Mouse (Mus musculus): Measurements from ENCODE around the gene Zfp174.

GRCm38 (mm10) chr16:3895173-3895792, 48.2 kb downstream of the Zfp174 start:
- no peak for TF ChIP-seq POLR2A (IDR thresholded peaks at IDR 0.05; ENCODE audit: low read depth, low read length)
- no peak for TF ChIP-seq CTCF (IDR thresholded peaks at IDR 0.05; ENCODE audit: borderline replicate concordance, insufficient read depth, low read length)
